32 mouse cellular contexts compared by ENCODE assay signal in the genomic region with DNA sequence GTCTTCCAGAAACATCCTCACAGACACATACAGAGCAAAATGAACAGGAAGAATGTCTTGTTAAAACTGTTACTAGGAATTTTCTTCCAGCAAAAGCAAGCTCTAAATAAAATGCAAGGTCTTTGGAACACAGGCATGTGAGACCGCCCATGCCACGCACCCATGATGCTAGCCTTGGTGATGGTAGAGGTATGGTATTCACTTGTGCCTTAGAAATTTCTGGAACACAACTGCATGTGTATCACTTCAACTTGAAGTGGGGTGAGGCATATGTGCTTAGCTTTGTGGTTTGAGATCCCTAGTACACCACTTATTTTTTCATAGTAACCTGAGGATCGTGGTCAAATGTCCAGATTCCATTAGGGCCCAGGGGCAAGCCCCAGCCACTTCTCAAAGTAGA. TPM values are rescaled to one million over a fixed set of nuclear protein-coding genes. Genes with fewer than 3 reads are reported as not detected.
"Had no signal": no experiment of that assay in that cellular context is flagged by ENCODE, and none has a peak within 500 bp of the region (broad histone marks: within the 10 kb centered on the region; RNA-seq: fewer than 3 reads in every experiment).

No protein-coding gene starts in this region.

- H3K36me3 ChIP-seq: limb, embryonic 10.5 days; limb, embryonic 12.5 days; limb, embryonic 13.5 days; limb, embryonic 15.5 days; liver, embryonic 12.5 days; liver, embryonic 13.5 days; liver, embryonic 15.5 days; lung, embryonic 15.5 days; midbrain, embryonic 10.5 days; midbrain, embryonic 12.5 days; midbrain, embryonic 13.5 days; midbrain, embryonic 15.5 days; neural tube, embryonic 12.5 days had no signal

- DNase-seq: left cerebral cortex, postnatal 4 days; liver; liver, embryonic 13.5 days; liver, postnatal 0 days; lung, adult 18-20 months; lung, adult 2 months; lung, embryonic 14.5 days; lung, postnatal 14 days; lung, postnatal 36 days; lung, postnatal 4 days; midbrain, embryonic 14.5 days had no signal

- H3K27me3 ChIP-seq: limb, embryonic 12.5 days; limb, embryonic 13.5 days; limb, embryonic 15.5 days; liver, embryonic 12.5 days; liver, embryonic 13.5 days; liver, embryonic 15.5 days; lung, embryonic 15.5 days; megakaryocyte, embryonic 14.5 days; midbrain, embryonic 12.5 days; midbrain, embryonic 13.5 days; midbrain, embryonic 15.5 days; neural tube, embryonic 12.5 days had no signal

- H3K9ac ChIP-seq: limb, embryonic 12.5 days; limb, embryonic 13.5 days; limb, embryonic 15.5 days; liver, embryonic 12.5 days; liver, embryonic 13.5 days; liver, embryonic 14.5 days; liver, embryonic 15.5 days; liver, postnatal 0 days; lung, embryonic 14.5 days; lung, embryonic 15.5 days; midbrain, embryonic 12.5 days; midbrain, embryonic 13.5 days; midbrain, embryonic 15.5 days; neural tube, embryonic 12.5 days had no signal

- H3K9me3 ChIP-seq: limb, embryonic 10.5 days; limb, embryonic 12.5 days; limb, embryonic 15.5 days; liver, embryonic 12.5 days; liver, embryonic 13.5 days; liver, embryonic 15.5 days; midbrain, embryonic 10.5 days; midbrain, embryonic 12.5 days; midbrain, embryonic 15.5 days; neural tube, embryonic 12.5 days had no signal

- H3K27ac ChIP-seq: left cerebral cortex, adult 2 months; limb, embryonic 10.5 days; limb, embryonic 12.5 days; limb, embryonic 13.5 days; limb, embryonic 15.5 days; liver, embryonic 12.5 days; liver, embryonic 13.5 days; liver, embryonic 14.5 days; liver, embryonic 15.5 days; lung, embryonic 15.5 days; macrophage; midbrain, embryonic 10.5 days; midbrain, embryonic 12.5 days; midbrain, embryonic 13.5 days; midbrain, embryonic 15.5 days; neural tube, embryonic 12.5 days had no signal

- ATAC-seq: liver, embryonic 12.5 days; liver, postnatal 0 days; midbrain, embryonic 13.5 days; midbrain, embryonic 15.5 days; midbrain, embryonic 16.5 days had no signal

- H3K4me3 ChIP-seq: left cerebral cortex, adult 2 months; limb, embryonic 10.5 days; limb, embryonic 12.5 days; limb, embryonic 13.5 days; limb, embryonic 15.5 days; liver, embryonic 12.5 days; liver, embryonic 13.5 days; liver, embryonic 15.5 days; lung, embryonic 15.5 days; megakaryocyte, embryonic 14.5 days; midbrain, embryonic 10.5 days; midbrain, embryonic 12.5 days; midbrain, embryonic 13.5 days; midbrain, embryonic 15.5 days; myocyte; neural tube, embryonic 12.5 days had no signal

- H3K4me2 ChIP-seq: limb, embryonic 12.5 days; limb, embryonic 13.5 days; limb, embryonic 15.5 days; liver, embryonic 11.5 days; liver, embryonic 12.5 days; liver, embryonic 13.5 days; liver, embryonic 15.5 days; lung, embryonic 14.5 days; lung, embryonic 15.5 days; midbrain, embryonic 11.5 days; midbrain, embryonic 12.5 days; midbrain, embryonic 13.5 days; midbrain, embryonic 15.5 days; neural tube, embryonic 12.5 days had no signal

- H3K4me1 ChIP-seq: limb, embryonic 15.5 days; liver, embryonic 12.5 days; liver, embryonic 13.5 days; liver, embryonic 15.5 days; lung, embryonic 15.5 days; megakaryocyte, embryonic 14.5 days; midbrain, embryonic 10.5 days; midbrain, embryonic 12.5 days; midbrain, embryonic 13.5 days; midbrain, embryonic 15.5 days; neural tube, embryonic 12.5 days had no signal

RNA-seq across cellular contexts. Expression of gene Kif6, which starts 37.6 kb away (rescaled TPM):
- polyA plus RNA-seq: liver, adult 2 months; liver, postnatal 0 days; macrophage had no signal
